Mouse (Mus musculus) mouse embryonic stem cell (cell line): ENCODE results near the gene Gm7945.
"Not testable (repeated sequence)": the region's sequence is repeated elsewhere in the genome, so short reads cannot be mapped to it uniquely, and the experiment has no call there.

Source experiments
- in situ Hi-C, 2 experiments: fragments of 300-500 bp; cut with MboI; formaldehyde crosslinking; loops; 1 replicate in 1 of 2; 3 replicates in 1 of 2; pipeline ENCODE4 v1.14.3; 2019 to 2020; ENCODE audit warnings: low sequenced_read_pairs in 2 of 2, low pct_unique_long_range_greater_than_20kb in 1 of 2, mixed read lengths in 1 of 2; ENCODE audit not compliant: unreplicated experiment in 1 of 2

The Gm7945 gene

DNA sequence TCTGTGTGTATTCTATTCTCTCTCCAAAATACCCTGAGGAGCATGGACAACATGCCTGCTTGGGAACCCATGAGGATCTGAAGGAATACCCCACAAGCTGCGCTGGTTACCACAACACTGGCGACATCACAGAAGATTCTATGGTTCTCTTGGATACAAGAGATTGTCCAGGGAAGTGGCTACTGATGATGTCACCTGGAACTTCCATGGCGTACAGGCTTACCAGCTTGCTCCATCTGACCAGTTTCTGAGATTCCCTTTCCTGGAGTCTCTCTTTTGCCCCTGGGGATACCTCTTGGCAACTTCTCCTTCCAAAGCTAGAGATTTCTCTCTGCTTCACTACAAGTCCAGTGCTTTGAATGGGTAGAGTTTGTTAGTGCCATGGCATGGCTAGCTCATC is at the start of gene Gm7945:
Gene Gm7945 (minus strand): TSS at position 101 of the 400 bp plus-strand sequence.
- in situ Hi-C loops = not testable (repeated sequence)

- in situ Hi-C loops = not testable (repeated sequence)
Measured at GRCm38 (mm10) chr14:41425393-41426075, 39.4 kb upstream of the Gm7945 start.

DNA sequence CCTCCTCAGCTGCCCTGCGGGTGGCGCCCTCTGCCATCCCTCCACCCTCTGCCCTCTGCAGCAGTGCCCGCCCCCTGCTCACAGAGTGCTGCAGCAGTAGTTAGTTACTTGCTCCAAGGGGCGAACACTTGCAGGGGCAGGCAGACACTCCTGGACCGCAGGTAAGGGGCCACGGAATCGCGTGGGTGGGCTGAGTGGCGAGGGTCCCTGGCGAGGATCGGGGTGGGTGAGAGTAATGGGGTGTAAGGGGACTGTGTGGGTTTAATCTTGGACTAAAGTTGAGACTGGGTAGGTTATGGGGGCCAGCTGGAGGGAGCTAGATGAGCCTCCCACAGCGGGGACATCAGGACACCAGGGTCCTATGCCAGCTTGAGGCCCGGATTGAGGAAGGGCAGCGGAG is 38.5 kb upstream of the Gm7945 start:
- in situ Hi-C loops = not testable (repeated sequence)

- in situ Hi-C loops = not testable (repeated sequence)
Measured at GRCm38 (mm10) chr14:41408181-41408580, 22.0 kb upstream of the Gm7945 start, which contains the start of gene Gm6482. Gene Gm6482, minus strand, starts transcription at chr14:41408281.

DNA sequence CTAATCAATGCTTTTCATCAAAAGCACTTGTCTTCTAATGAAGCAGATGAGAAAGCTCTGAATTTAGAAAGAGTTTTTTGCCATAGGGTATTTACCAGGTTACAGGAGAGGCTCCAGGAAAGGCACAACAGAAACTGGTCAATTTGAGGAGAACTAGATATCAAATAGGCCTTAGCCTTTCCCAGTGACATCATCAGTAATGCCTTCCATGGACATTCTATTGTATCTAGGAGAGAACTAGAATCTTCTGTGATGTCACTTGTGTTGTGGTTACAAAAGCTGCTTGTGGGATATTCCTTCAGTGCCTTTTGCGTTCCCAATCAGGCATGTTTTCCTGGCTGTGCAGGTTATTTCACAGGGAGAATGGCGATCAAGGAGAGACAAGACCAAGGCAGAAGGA is 37.9 kb downstream of the Gm7945 start, which contains the start of gene Gm5798:
Gene Gm5798 (plus strand): TSS at position 301 of the 400 bp plus-strand sequence.
- in situ Hi-C loops = not testable (repeated sequence)
